ENCODE assay signal across 25 mouse cellular contexts in the genomic region with DNA sequence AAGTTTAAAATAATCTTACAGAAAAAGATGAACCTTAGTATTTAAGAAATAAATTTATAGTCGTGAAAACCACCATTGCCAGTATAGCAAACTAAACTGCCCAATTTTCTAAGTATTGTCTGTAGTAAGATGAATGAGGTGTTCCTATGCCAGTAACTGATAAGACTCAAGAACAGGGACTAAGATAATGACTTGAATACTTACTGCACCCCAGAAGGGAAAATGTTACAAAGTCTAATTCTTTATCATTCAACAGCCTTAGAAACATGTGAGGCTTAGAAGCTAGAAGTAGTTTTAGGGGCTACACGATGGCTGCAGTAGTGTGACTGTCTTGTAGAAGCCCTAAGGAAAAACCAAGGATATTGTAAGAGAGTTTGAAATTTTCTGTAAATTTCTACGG.
A peak's percentile ranks its signal among the peaks of the same experiment; 100 is the strongest.
DNase-seq lines count a peak whose midpoint lies in the region; ATAC-seq and TF ChIP-seq lines count a peak whose summit lies in the region.
"Had no signal": no experiment of that assay in that cellular context is flagged by ENCODE, and none has a peak within 500 bp of the region (broad histone marks: within the 10 kb centered on the region; RNA-seq: fewer than 3 reads in every experiment).

No protein-coding gene starts in this region.

- H3K4me2 ChIP-seq in CH12.LX (ENCODE audit: insufficient read depth, low read depth, poor library complexity, severe bottlenecking), result no peak overlapping the region
- H3K4me2 ChIP-seq in liver, embryonic 14.5 days (ENCODE audit: low read depth), result no peak overlapping the region
- no peak overlapping the region for H3K4me2 ChIP-seq in forebrain, embryonic 16.5 days (ENCODE audit: low read length)
- H3K4me2 ChIP-seq: heart, embryonic 12.5 days; heart, embryonic 15.5 days; hindbrain, embryonic 14.5 days had no signal

- DNase-seq in CH12.LX (ENCODE audit: extremely low read depth), result no peak
- DNase-seq in MEL (ENCODE audit: low read depth, low spot score), result peak; percentile 48
- DNase-seq in liver, embryonic 14.5 days (ENCODE audit: low read depth in 3 of 3, low spot score in 3 of 3), result no peak
- no peak for DNase-seq in heart, postnatal 10 days
- DNase-seq in embryo, embryonic 9.5 days (ENCODE audit: extremely low spot score), result no peak
- DNase-seq: adrenal gland, postnatal 10 days; adrenal gland, postnatal 36 days; cerebellum, adult 11 months; cerebellum, adult 2 months; cerebellum, adult 9-11 months; cerebellum, postnatal 25 days; gastrocnemius, postnatal 25 days; heart, adult 18-20 months; heart, postnatal 14 days; heart, postnatal 4 days had no signal

- H3K79me2 ChIP-seq in CH12.LX (replicated peaks; ENCODE audit: control insufficient read depth, extremely low read depth, insufficient read depth, poor library complexity, severe bottlenecking), result no peaks in the 10 kb centered on the region; the same call in 1 of the 2 replicates
- H3K79me2 ChIP-seq in MEL (ENCODE audit: control insufficient read depth, insufficient read depth, low read length, poor library complexity), result no peaks in the 10 kb centered on the region

- H3K9me3 ChIP-seq in CH12.LX (replicated peaks; ENCODE audit: low read length) (no peaks in the 10 kb centered on the region), MEL (replicated peaks; ENCODE audit: insufficient read depth, low read length) (no peaks in the 10 kb centered on the region)
- H3K9me3 ChIP-seq in liver, embryonic 14.5 days (ENCODE audit: control insufficient read depth, low read length), result no peaks in the 10 kb centered on the region
- no peaks in the 10 kb centered on the region for H3K9me3 ChIP-seq in forebrain, embryonic 16.5 days (ENCODE audit: control insufficient read depth, low read length)
- H3K9me3 ChIP-seq: heart, embryonic 12.5 days; heart, embryonic 15.5 days had no signal

- ATAC-seq in liver, embryonic 14.5 days (ENCODE audit: insufficient read depth), result peak; percentile 40; the same call in 1 of the 2 replicates
- ATAC-seq in megakaryocyte progenitor cell, adult 5-6 weeks (replicated peaks; ENCODE audit: poor library complexity), result peak; percentile 40
- no peak for ATAC-seq in forebrain, embryonic 16.5 days
- ATAC-seq: CD4-positive, CD25-positive, alpha-beta regulatory T cell, adult 4 months; forebrain, embryonic 14.5 days; hindbrain, postnatal 0 days; inflammation-experienced regulatory T-cells, adult 6 months; Patski had no signal

- intact Hi-C loops in heart, postnatal 10 days (cut with DNase I), result no loop called here

- dilution Hi-C loops in CH12.LX (cut with MboI; ENCODE audit: extremely low pct_ligation_motif_present, extremely low pct_unique_long_range_greater_than_20kb, low sequenced_read_pairs), result no loop called here

- H3K9ac ChIP-seq in CH12.LX (ENCODE audit: insufficient read depth, low read depth) (0 out of 2 replicates have a peak overlapping the region, but pooled peaks have one; percentile 14), MEL (ENCODE audit: control insufficient read depth, low read depth, low read length, poor library complexity, severe bottlenecking) (no peak overlapping the region)
- no peak overlapping the region for H3K9ac ChIP-seq in liver, embryonic 14.5 days (replicated peaks)
- H3K9ac ChIP-seq in forebrain, embryonic 16.5 days (replicated peaks; ENCODE audit: low read depth, low read length), result no peak overlapping the region
- H3K9ac ChIP-seq: heart, embryonic 12.5 days; heart, embryonic 15.5 days; hindbrain, embryonic 14.5 days had no signal

- peaks cover 10 to 31% of the 10 kb centered on the region in 2 experiments; a peak in 3 of 4 replicates for H3K4me1 ChIP-seq in CH12.LX (ENCODE audit: control insufficient read depth in 1 of 2, insufficient read depth in 2 of 2)
- peaks cover 13 to 17% of the 10 kb centered on the region in 2 experiments for H3K4me1 ChIP-seq in MEL (ENCODE audit: control insufficient read depth in 1 of 2, insufficient read depth in 2 of 2, low read length in 2 of 2)
- H3K4me1 ChIP-seq in liver, embryonic 14.5 days (replicated peaks; ENCODE audit: control insufficient read depth in 2 of 2, insufficient read depth in 2 of 2, low read length in 1 of 2), result peaks cover 0 to 4% of the 10 kb centered on the region in 2 experiments; a peak in 1 of 4 replicates
- no peaks in the 10 kb centered on the region for H3K4me1 ChIP-seq in forebrain, embryonic 16.5 days (replicated peaks; ENCODE audit: control insufficient read depth, insufficient read depth, low read length)
- H3K4me1 ChIP-seq: heart, embryonic 12.5 days; heart, embryonic 15.5 days had no signal

- H3K36me3 ChIP-seq in CH12.LX (replicated peaks in 1 of 2; ENCODE audit: control insufficient read depth in 1 of 2, insufficient read depth in 1 of 2, low read length in 1 of 2), result peaks cover 42 to 81% of the 10 kb centered on the region in 2 experiments
- H3K36me3 ChIP-seq in MEL (ENCODE audit: control insufficient read depth in 1 of 2, insufficient read depth in 2 of 2, low read length in 2 of 2), result peaks cover 0 to 15% of the 10 kb centered on the region in 2 experiments; a peak in 2 of 4 replicates
- no peaks in the 10 kb centered on the region for H3K36me3 ChIP-seq in liver, embryonic 14.5 days (replicated peaks; ENCODE audit: control insufficient read depth, insufficient read depth, low read depth)
- no peaks in the 10 kb centered on the region for H3K36me3 ChIP-seq in forebrain, embryonic 16.5 days (ENCODE audit: control insufficient read depth, insufficient read depth)

- no peak for TF ChIP-seq POLR2A in CH12.LX (IDR thresholded peaks at IDR 0.05; ENCODE audit: low read depth, low read length)
- no peak for TF ChIP-seq POLR2A in MEL (IDR thresholded peaks at IDR 0.05; ENCODE audit: control insufficient read depth in 1 of 2, insufficient read depth in 1 of 2, low read depth in 1 of 2, low read length in 2 of 2, poor library complexity in 1 of 2)

- TF ChIP-seq EP300 in CH12.LX (IDR thresholded peaks at IDR 0.05; ENCODE audit: low read length), result no peak
- TF ChIP-seq EP300 in MEL (IDR thresholded peaks at IDR 0.05; ENCODE audit: low read depth in 1 of 2, low read length in 2 of 2), result peak; percentile 53 to 59; a peak in 2 of 4 replicates
- TF ChIP-seq EP300 in liver, embryonic 14.5 days (IDR thresholded peaks at IDR 0.05; ENCODE audit: low read depth), result no peak

- H3K27me3 ChIP-seq in CH12.LX (replicated peaks) (no peaks in the 10 kb centered on the region), MEL (ENCODE audit: control insufficient read depth in 1 of 2, insufficient read depth in 2 of 2, low read length in 2 of 2) (no peaks in the 10 kb centered on the region)
- H3K27me3 ChIP-seq in liver, embryonic 14.5 days (ENCODE audit: control insufficient read depth, insufficient read depth, low read length), result no peaks in the 10 kb centered on the region
- H3K27me3 ChIP-seq in forebrain, embryonic 16.5 days (replicated peaks; ENCODE audit: control insufficient read depth, insufficient read depth, low read length), result no peaks in the 10 kb centered on the region
- H3K27me3 ChIP-seq: heart, embryonic 12.5 days; heart, embryonic 15.5 days; Patski had no signal

- TF ChIP-seq RAD21 in CH12.LX (IDR thresholded peaks at IDR 0.05; ENCODE audit: low read depth, low read length), result no peak
- no peak for TF ChIP-seq RAD21 in MEL (IDR thresholded peaks at IDR 0.05; ENCODE audit: low read depth, low read length)

- H3K4me3 ChIP-seq in CH12.LX (replicated peaks in 1 of 3; ENCODE audit: low read depth in 2 of 3, low read length in 2 of 3, poor library complexity in 1 of 3) (no peak overlapping the region), MEL (ENCODE audit: control insufficient read depth in 1 of 2, insufficient read depth in 1 of 2, low read depth in 2 of 2, low read length in 2 of 2) (no peak overlapping the region)
- H3K4me3 ChIP-seq in liver, embryonic 14.5 days (ENCODE audit: insufficient read depth in 1 of 2, low read depth in 2 of 2, low read length in 2 of 2), result no peak overlapping the region
- no peak overlapping the region for H3K4me3 ChIP-seq in forebrain, embryonic 16.5 days (replicated peaks; ENCODE audit: low read length)
- H3K4me3 ChIP-seq: heart, embryonic 12.5 days; heart, embryonic 15.5 days had no signal

- in situ Hi-C loops in CH12.LX (cut with MboI; ENCODE audit: low pct_ligation_motif_present, low pct_unique_long_range_greater_than_20kb, low sequenced_read_pairs), result no loop called here

- TF ChIP-seq CTCF in CH12.LX (conservative IDR thresholded peaks at IDR 0.05 in 1 of 2, IDR thresholded peaks at IDR 0.05 in 1 of 2; ENCODE audit: low read depth in 2 of 2, low read length in 2 of 2), result no peak
- no peak for TF ChIP-seq CTCF in MEL (IDR thresholded peaks at IDR 0.05 in 2 of 3, conservative IDR thresholded peaks at IDR 0.05 in 1 of 3; ENCODE audit: control insufficient read depth in 1 of 3, insufficient read depth in 1 of 3, low read depth in 2 of 3, low read length in 3 of 3, poor library complexity in 1 of 3, severe bottlenecking in 1 of 3)
- no peak for TF ChIP-seq CTCF in liver, embryonic 14.5 days (IDR thresholded peaks at IDR 0.05; ENCODE audit: low read depth)

- H3K27ac ChIP-seq in CH12.LX (ENCODE audit: insufficient read depth, low read depth) (peak overlapping the region; percentile 83; the same call in 1 of the 2 replicates), MEL (ENCODE audit: control insufficient read depth, low read depth, low read length) (no peak overlapping the region)
- H3K27ac ChIP-seq in liver, embryonic 14.5 days, result no peak overlapping the region
- no peak overlapping the region for H3K27ac ChIP-seq in forebrain, embryonic 16.5 days (ENCODE audit: low read length)
- H3K27ac ChIP-seq: heart, embryonic 15.5 days; hindbrain, embryonic 14.5 days; hindbrain, postnatal 0 days had no signal

- WGBS in liver, embryonic 14.5 days (ENCODE audit: insufficient replicate concordance), result 41% methylated on average over 3 of the region's 3 CpGs
- WGBS in forebrain, embryonic 16.5 days, result 93% methylated on average over 3 of the region's 3 CpGs

TF ChIP-seq in CH12.LX, 34 proteins besides CTCF, POLR2A, EP300 and RAD21 (continues in another document):
- TF ChIP-seq MAZ (IDR thresholded peaks at IDR 0.05; ENCODE audit: low read depth, low read length) (no peak), E2F4 (IDR thresholded peaks at IDR 0.05; ENCODE audit: insufficient replicate concordance, low read depth, low read length) (no peak), TBP (conservative IDR thresholded peaks at IDR 0.05; ENCODE audit: low read depth, low read length) (no peak), MAX (IDR thresholded peaks at IDR 0.05; ENCODE audit: low read length) (no peak), TCF12 (IDR thresholded peaks at IDR 0.05; ENCODE audit: low read depth, low read length) (no peak), USF1 (IDR thresholded peaks at IDR 0.05; ENCODE audit: low read depth, low read length) (no peak)

TF ChIP-seq in MEL, 35 proteins besides CTCF, POLR2A, EP300 and RAD21 (continues in another document):
- TF ChIP-seq TCF12 (IDR thresholded peaks at IDR 0.05; ENCODE audit: low read depth, low read length) (peak; percentile 37; the same call in 1 of the 2 replicates), ZNF384 (IDR thresholded peaks at IDR 0.05; ENCODE audit: low read depth, low read length) (no peak), SIN3A (IDR thresholded peaks at IDR 0.05; ENCODE audit: low read length) (no peak), MAZ (IDR thresholded peaks at IDR 0.05; ENCODE audit: low read depth, low read length) (no peak), USF1 (IDR thresholded peaks at IDR 0.05; ENCODE audit: low read depth, low read length) (no peak), BHLHE40 (IDR thresholded peaks at IDR 0.05; ENCODE audit: borderline replicate concordance, low read depth, low read length) (no peak)

Comparison
In these comparisons a context has a peak if more than half of its experiments do, and no peak if none do; other contexts are left out.
1. Of the 35 proteins assayed by ChIP-seq in both MEL and CH12.LX: peak only in MEL: EP300, ETS1 and TCF12; only in CH12.LX: none; in both: none; in neither: 32.